In genomic region chr5:110908879-110909278, GRCm38 (mm10) we compare ENCODE assay signal across 23 mouse cellular contexts. TPM values are rescaled to one million over a fixed set of nuclear protein-coding genes. Genes with fewer than 3 reads are reported as not detected.
A peak's percentile ranks its signal among the peaks of the same experiment; 100 is the strongest.
DNase-seq lines count a peak whose midpoint lies in the region; ATAC-seq and TF ChIP-seq lines count a peak whose summit lies in the region.
"Had no signal": no experiment of that assay in that cellular context is flagged by ENCODE, and none has a peak within 500 bp of the region (broad histone marks: within the 10 kb centered on the region; RNA-seq: fewer than 3 reads in every experiment).

No protein-coding gene starts in this region.

- no peak overlapping the region for H3K4me2 ChIP-seq in kidney, postnatal 0 days (ENCODE audit: low read length)
- H3K4me2 ChIP-seq: embryonic facial prominence, embryonic 15.5 days; limb, embryonic 12.5 days; liver, embryonic 13.5 days; midbrain, embryonic 12.5 days; neural tube, embryonic 15.5 days; stomach, embryonic 15.5 days had no signal

- H3K27me3 ChIP-seq in kidney, postnatal 0 days (ENCODE audit: insufficient read depth, low read length): no peaks in the 10 kb centered on the region
- H3K27me3 ChIP-seq: CH12.LX; embryonic facial prominence, embryonic 15.5 days; limb, embryonic 12.5 days; liver, embryonic 13.5 days; midbrain, embryonic 12.5 days; neural tube, embryonic 15.5 days; stomach, embryonic 15.5 days had no signal

- ATAC-seq in kidney, postnatal 0 days (replicated peaks; ENCODE audit: low FRiP score, low read depth): no peak
- peak; percentile 37 for ATAC-seq in CD4-positive, CD25-positive, alpha-beta regulatory T cell, adult 4 months
- ATAC-seq: hindbrain, embryonic 16.5 days had no signal

- no peak for DNase-seq in kidney, postnatal 0 days (ENCODE audit: low spot score)
- no peak for DNase-seq in kidney, postnatal 14 days
- DNase-seq in 416B (ENCODE audit: low read depth): peak; percentile 39
- peak; percentile 15 for DNase-seq in retina, embryonic 14.5 days (ENCODE audit: low spot score)
- no peak for DNase-seq in urinary bladder, postnatal 10 days (ENCODE audit: low spot score)
- no peak for DNase-seq in embryo, embryonic 9.5 days (ENCODE audit: extremely low spot score)
- DNase-seq: cerebellum, postnatal 14 days; embryo, embryonic 11 days; heart, postnatal 4 days; kidney, adult 18-20 months; kidney, postnatal 36 days; liver, embryonic 13.5 days; right cerebral cortex, postnatal 25 days; thymus, adult 2 months had no signal

- no peaks in the 10 kb centered on the region for H3K9me3 ChIP-seq in kidney, postnatal 0 days (replicated peaks; ENCODE audit: low read length)
- H3K9me3 ChIP-seq: embryonic facial prominence, embryonic 15.5 days; liver, embryonic 13.5 days; neural tube, embryonic 15.5 days; stomach, embryonic 15.5 days had no signal

- no peak overlapping the region for H3K9ac ChIP-seq in kidney, postnatal 0 days (ENCODE audit: low read depth, low read length)
- H3K9ac ChIP-seq: embryonic facial prominence, embryonic 15.5 days; limb, embryonic 12.5 days; liver, embryonic 13.5 days; midbrain, embryonic 12.5 days; neural tube, embryonic 15.5 days; stomach, embryonic 15.5 days had no signal

- no peaks in the 10 kb centered on the region for H3K4me1 ChIP-seq in kidney, postnatal 0 days (replicated peaks; ENCODE audit: insufficient read depth, low read length)
- H3K4me1 ChIP-seq: embryonic facial prominence, embryonic 15.5 days; limb, embryonic 12.5 days; midbrain, embryonic 12.5 days; neural tube, embryonic 15.5 days; stomach, embryonic 15.5 days had no signal

- TF ChIP-seq CTCF in kidney, postnatal 0 days (IDR thresholded peaks at IDR 0.05; ENCODE audit: low read depth): peak; percentile 37; the same call in 1 of the 2 replicates

- 0 out of 2 replicates have a peak, but pooled peaks cover 5% of the 10 kb centered on the region for H3K36me3 ChIP-seq in kidney, postnatal 0 days (ENCODE audit: insufficient read depth, low read length)
- H3K36me3 ChIP-seq: liver, embryonic 13.5 days; stomach, embryonic 15.5 days had no signal

- H3K27ac ChIP-seq in kidney, postnatal 0 days: no peak overlapping the region
- H3K27ac ChIP-seq: embryonic facial prominence, embryonic 15.5 days; limb, embryonic 12.5 days; liver, embryonic 13.5 days; midbrain, embryonic 12.5 days; neural tube, embryonic 15.5 days; stomach, embryonic 15.5 days had no signal

- H3K4me3 ChIP-seq in kidney, postnatal 0 days (replicated peaks; ENCODE audit: low read depth, low read length): no peak overlapping the region
- H3K4me3 ChIP-seq: embryonic facial prominence, embryonic 15.5 days; limb, embryonic 12.5 days; liver, embryonic 13.5 days; midbrain, embryonic 12.5 days; myocyte; neural tube, embryonic 15.5 days; stomach, embryonic 15.5 days had no signal

RNA-seq across cellular contexts. Expression of gene Ttc28, which starts 29.3 kb away (rescaled TPM):
- 8.1 and 8.7 TPM in 2 replicates for polyA plus RNA-seq in kidney, postnatal 0 days (2015; fragmentation: Nextera tagmentation; extraction: Ambion mirVana)
- polyA plus RNA-seq in CD4-positive, CD25-positive, alpha-beta regulatory T cell, adult 4 months (2017; shearing (Covaris generic)): 1 to 10 TPM; 4.1 to 4.4 TPM

Comparison
In these comparisons a context has a peak if more than half of its experiments do, and no peak if none do; other contexts are left out.
1. DNase-seq: peak in 416B (single experiment) and retina, embryonic 14.5 days (single experiment); none in kidney, postnatal 0 days (single experiment), kidney, postnatal 14 days (single experiment), urinary bladder, postnatal 10 days (single experiment) and embryo, embryonic 9.5 days (single experiment).